Mouse (Mus musculus) forebrain, embryonic 11.5 days (tissue): Measurements from ENCODE around the gene Dus2. TPM values are rescaled to one million over a fixed set of nuclear protein-coding genes. Genes with fewer than 3 reads are reported as not detected.

Source experiments
- microRNA-seq: library from miRNA; unstranded; fragments of <30 nt; microRNA quantifications from one replicate; pipeline ENCODE4, GENCODE M21; 2016; ENCODE audit not compliant: insufficient number of aligned reads
- polyA plus RNA-seq: library from polyadenylated mRNA; unstranded; fragments of >200 nt; fragmentation: Nextera tagmentation; extraction: Ambion mirVana; gene quantifications from 2 replicates; pipeline ENCODE4 v1.2.1, GENCODE M21; 2014

Dus2 gene
- polyA plus RNA-seq, 1 experiment from 2014 or later, result 16.5 TPM

Small RNA genes within 50 kb of the gene (microRNA-seq; reads per million reads assigned to microRNA genes)
- gene Mir7074, result not detected

Other genes starting within 250 kb of the Dus2 start
- gene Gfod2, start 232.7 kb upstream of the Dus2 start, polyA plus RNA-seq, result 38.0 and 49.3 TPM in 2 replicates
- 15.8 and 16.1 TPM in 2 replicates for gene Ranbp10, start 164.0 kb upstream of the Dus2 start, polyA plus RNA-seq
- gene Tsnaxip1, start 163.6 kb upstream of the Dus2 start, polyA plus RNA-seq, result 0.21 and 0.23 TPM in 2 replicates
- 59.7 and 62.0 TPM in 2 replicates for gene Cenpt, start 138.1 kb upstream of the Dus2 start, polyA plus RNA-seq
- gene Thap11, start 136.2 kb upstream of the Dus2 start, polyA plus RNA-seq, result 85.6 and 87.3 TPM in 2 replicates
- 355 and 371 TPM in 2 replicates for gene Nutf2, start 130.8 kb upstream of the Dus2 start, polyA plus RNA-seq
- gene Edc4, start 110.5 kb upstream of the Dus2 start, polyA plus RNA-seq, result 62.7 and 65.2 TPM in 2 replicates
- 1.1 TPM in 1 of 2 replicates, not detected in the other for gene Nrn1l, start 97.8 kb upstream of the Dus2 start, polyA plus RNA-seq
- 22.1 and 23.1 TPM in 2 replicates for gene Pskh1, start 90.9 kb upstream of the Dus2 start, polyA plus RNA-seq
- gene Ctrl, start 57.5 kb upstream of the Dus2 start, polyA plus RNA-seq, result 1.1 and 2.5 TPM in 2 replicates
- gene Psmb10, start 52.9 kb upstream of the Dus2 start, polyA plus RNA-seq, result 20.9 and 21.5 TPM in 2 replicates
- 0.55 and 0.60 TPM in 2 replicates for gene Lcat, start 48.0 kb upstream of the Dus2 start, polyA plus RNA-seq
- 10.6 and 11.4 TPM in 2 replicates for gene Slc12a4, start 25.2 kb upstream of the Dus2 start, polyA plus RNA-seq
- not detected in 2 replicates for gene Dpep3, start 11.9 kb upstream of the Dus2 start, polyA plus RNA-seq
- not detected in 2 replicates for gene Dpep2nb, start 14.6 kb downstream of the Dus2 start, polyA plus RNA-seq
- 21.0 and 22.4 TPM in 2 replicates for gene Ddx28, start 20.5 kb downstream of the Dus2 start, polyA plus RNA-seq
- 4.5 and 5.3 TPM in 2 replicates for gene Nfatc3, start 67.5 kb downstream of the Dus2 start, polyA plus RNA-seq
- gene Esrp2, start 145.6 kb downstream of the Dus2 start, polyA plus RNA-seq, result 2.3 and 2.4 TPM in 2 replicates
- gene Pla2g15, start 159.1 kb downstream of the Dus2 start, polyA plus RNA-seq, result 7.1 and 7.4 TPM in 2 replicates
- gene Slc7a6, start 177.5 kb downstream of the Dus2 start, polyA plus RNA-seq, result 103 and 106 TPM in 2 replicates
- 44.1 and 46.8 TPM in 2 replicates for gene Slc7a6os, start 219.6 kb downstream of the Dus2 start, polyA plus RNA-seq
- 68.8 and 73.1 TPM in 2 replicates for gene Prmt7, start 219.6 kb downstream of the Dus2 start, polyA plus RNA-seq